Mouse (Mus musculus) bone marrow macrophage, adult 2 months (primary cell): ENCODE data around the gene Cacna2d3.

Experiments used
- CTCF ChIP-seq: IDR thresholded peaks from 2 replicates; pipeline ENCODE4 v1.5.1; 2012; ENCODE audit warnings: low read depth, mild to moderate bottlenecking, low read length, moderate library complexity
- POLR2A ChIP-seq: IDR thresholded peaks from 2 replicates; pipeline ENCODE4 v1.6.1; 2012; ENCODE audit warnings: mild to moderate bottlenecking, low read depth, low read length, borderline replicate concordance

GRCm38 (mm10) chr14:28948019-28948850 lies 773.4 kb downstream of the Cacna2d3 start:
- TF ChIP-seq CTCF: no peak
- no peak for TF ChIP-seq POLR2A
